Mouse (Mus musculus): ENCODE results near the gene Arfip1.

- TF ChIP-seq CTCF (IDR thresholded peaks at IDR 0.05): no peak
- TF ChIP-seq POLR2A (IDR thresholded peaks at IDR 0.05; ENCODE audit: insufficient read depth, low read depth, low read length): no peak
Observed at GRCm38 (mm10) chr3:84580716-84581115, 1.7 kb downstream of the Arfip1 start.
